Comparison of ENCODE assay signal across 9 mouse cellular contexts in genomic region chr9:60998086-60998785, GRCm38 (mm10).
A peak's percentile ranks its signal among the peaks of the same experiment; 100 is the strongest.
DNase-seq lines count a peak whose midpoint lies in the region; ATAC-seq lines count a peak whose summit lies in the region.
"Had no signal": no experiment of that assay in that cellular context is flagged by ENCODE, and none has a peak within 500 bp of the region (broad histone marks: within the 10 kb centered on the region; RNA-seq: fewer than 3 reads in every experiment).

No protein-coding gene starts in this region.

- peaks cover 15% of the 10 kb centered on the region; the same call in 1 of the 2 replicates for H3K4me1 ChIP-seq in midbrain, embryonic 14.5 days (ENCODE audit: control insufficient read depth, insufficient read depth, low read length)
- H3K4me1 ChIP-seq in midbrain, embryonic 13.5 days (replicated peaks), result peaks cover 23% of the 10 kb centered on the region

- ATAC-seq in midbrain, embryonic 14.5 days (ENCODE audit: low FRiP score, low TSS enrichment), result no peak
- ATAC-seq in midbrain, embryonic 13.5 days, result no peak

- no peak overlapping the region for H3K4me2 ChIP-seq in midbrain, embryonic 14.5 days (ENCODE audit: low read length)
- no peak overlapping the region for H3K4me2 ChIP-seq in midbrain, embryonic 13.5 days (replicated peaks)
- H3K4me2 ChIP-seq: limb, embryonic 13.5 days had no signal

- peak; percentile 7 for DNase-seq in cerebellum, adult 9-11 months
- DNase-seq in cerebellum, adult 11-12 months, result no peak
- peak; percentile 56 for DNase-seq in midbrain, embryonic 14.5 days
- DNase-seq in layer of hippocampus, adult 9-11 months, result peak; percentile 25
- peak; percentile 32 for DNase-seq in skeletal muscle tissue, adult 2 months (ENCODE audit: low read depth, low spot score)
- DNase-seq in kidney, postnatal 25 days, result no peak
- DNase-seq in adrenal gland, adult 18-20 months (ENCODE audit: low spot score in 2 of 2), result no peak

- H3K9me3 ChIP-seq in midbrain, embryonic 14.5 days (ENCODE audit: control insufficient read depth, low read length), result no peaks in the 10 kb centered on the region
- H3K9me3 ChIP-seq in midbrain, embryonic 13.5 days, result no peaks in the 10 kb centered on the region
- H3K9me3 ChIP-seq: limb, embryonic 13.5 days had no signal

- WGBS in midbrain, embryonic 14.5 days, result 85% methylated on average over 3 of the region's 3 CpGs
- WGBS in midbrain, embryonic 13.5 days, result 80% methylated on average over 3 of the region's 3 CpGs

- H3K4me3 ChIP-seq in midbrain, embryonic 14.5 days (replicated peaks; ENCODE audit: low read depth, low read length), result no peak overlapping the region
- H3K4me3 ChIP-seq in midbrain, embryonic 13.5 days (replicated peaks), result no peak overlapping the region
- H3K4me3 ChIP-seq: limb, embryonic 13.5 days had no signal

- H3K9ac ChIP-seq in midbrain, embryonic 14.5 days (replicated peaks; ENCODE audit: low read length), result no peak overlapping the region
- no peak overlapping the region for H3K9ac ChIP-seq in midbrain, embryonic 13.5 days (replicated peaks)
- H3K9ac ChIP-seq: limb, embryonic 13.5 days had no signal

- no peak overlapping the region for H3K27ac ChIP-seq in midbrain, embryonic 14.5 days (replicated peaks; ENCODE audit: low read depth, low read length)
- no peak overlapping the region for H3K27ac ChIP-seq in midbrain, embryonic 13.5 days
- H3K27ac ChIP-seq: limb, embryonic 13.5 days had no signal

- H3K36me3 ChIP-seq in midbrain, embryonic 14.5 days (ENCODE audit: control insufficient read depth, insufficient read depth, low read length), result no peaks in the 10 kb centered on the region
- no peaks in the 10 kb centered on the region for H3K36me3 ChIP-seq in midbrain, embryonic 13.5 days
- H3K36me3 ChIP-seq: limb, embryonic 13.5 days had no signal

- no peaks in the 10 kb centered on the region for H3K27me3 ChIP-seq in midbrain, embryonic 14.5 days (ENCODE audit: control insufficient read depth, insufficient read depth, low read length)
- H3K27me3 ChIP-seq in midbrain, embryonic 13.5 days, result no peaks in the 10 kb centered on the region

Comparison
In these comparisons a context has a peak if more than half of its experiments do, and no peak if none do; other contexts are left out.
1. DNase-seq: peak in cerebellum, adult 9-11 months (single experiment), midbrain, embryonic 14.5 days (single experiment), layer of hippocampus, adult 9-11 months (single experiment) and skeletal muscle tissue, adult 2 months (single experiment); none in cerebellum, adult 11-12 months (single experiment), kidney, postnatal 25 days (0 of 2) and adrenal gland, adult 18-20 months (0 of 2).